Mouse (Mus musculus) urinary bladder, adult 2 months (tissue): ENCODE data around the gene Ece2. TPM values are rescaled to one million over a fixed set of nuclear protein-coding genes. Genes with fewer than 3 reads are reported as not detected.
"Not testable (repeated sequence)": the region's sequence is repeated elsewhere in the genome, so short reads cannot be mapped to it uniquely, and the experiment has no call there.

Experiments used
- DNase-seq: peaks from one replicate; pipeline ENCODE4 v3.0.0; 2022; ENCODE audit warnings: low spot score
- polyA plus RNA-seq: library from polyadenylated mRNA; depleted of rRNA; stranded (reverse); fragments of >200 nt; gene quantifications from 2 replicates; pipeline ENCODE4 v1.2.3, GENCODE M21; 2012

Gene Ece2
- polyA plus RNA-seq, 1 experiment = 2.5 TPM

GRCm38 (mm10) chr16:20621991-20622685, 7.5 kb upstream of the Ece2 start:
- DNase-seq = no peak

DNA sequence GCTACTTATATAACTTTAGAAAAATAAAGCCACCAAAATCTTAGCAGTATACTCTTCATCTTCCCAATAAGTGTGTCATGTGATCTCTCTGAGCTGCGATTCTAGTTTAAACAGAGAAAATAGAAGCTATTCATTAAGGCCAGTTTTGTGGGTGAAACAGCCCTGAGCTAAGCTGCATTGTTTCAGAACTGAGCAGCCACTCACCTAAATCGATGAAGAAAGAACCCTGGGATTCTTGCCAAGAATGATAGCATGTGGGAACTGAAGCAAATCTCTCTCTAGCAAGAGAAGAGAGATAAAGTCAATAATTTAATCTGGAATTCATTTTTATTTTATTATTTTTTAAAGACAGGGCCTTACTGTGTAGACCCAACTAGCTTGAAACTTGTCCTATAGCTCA, 6.4 kb upstream of the Ece2 start:
- no peak for DNase-seq

GRCm38 (mm10) chr16:20628871-20629391, 697 bp upstream of the Ece2 start:
- no peak for DNase-seq

DNA sequence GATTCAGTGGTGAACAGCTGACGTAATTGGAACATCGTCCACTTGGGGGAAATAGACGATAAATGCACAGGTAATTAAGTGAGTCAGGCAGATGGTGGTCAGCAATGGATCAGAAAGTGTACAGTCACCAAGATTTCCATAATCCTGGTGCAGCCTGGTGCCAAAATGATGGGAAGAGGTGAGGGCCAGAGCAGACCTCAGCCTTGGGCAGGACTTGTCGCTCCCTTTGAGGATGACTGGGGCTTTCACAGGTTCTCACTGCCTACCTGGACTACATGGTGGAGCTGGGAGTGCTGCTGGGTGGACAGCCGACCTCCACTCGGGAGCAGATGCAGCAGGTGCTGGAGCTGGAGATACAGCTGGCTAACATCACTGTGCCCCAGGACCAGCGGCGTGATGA, 7.8 kb downstream of the Ece2 start:
- DNase-seq = no peak

DNA sequence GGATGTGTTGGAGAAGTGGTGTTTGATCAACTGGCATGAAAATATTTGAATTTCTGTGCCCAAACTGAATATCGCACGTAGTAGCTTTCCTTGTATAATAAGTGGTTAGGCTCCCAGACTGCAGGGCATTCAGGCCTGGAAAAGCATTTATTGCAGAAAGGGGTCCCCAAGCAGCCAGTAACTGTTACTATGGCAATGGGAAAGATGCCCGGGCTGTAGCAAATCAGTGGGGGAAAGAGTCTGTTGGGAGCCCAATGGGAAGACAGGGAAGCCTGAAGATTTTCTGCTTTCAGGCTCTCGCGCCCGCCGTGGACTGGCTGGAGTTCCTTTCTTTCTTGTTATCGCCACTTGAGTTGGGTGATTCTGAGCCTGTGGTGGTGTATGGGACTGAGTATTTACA, 8.7 kb downstream of the Ece2 start:
- no peak for DNase-seq

GRCm38 (mm10) chr16:20642161-20642560, 12.5 kb downstream of the Ece2 start:
- DNase-seq = peak; percentile 44

DNA sequence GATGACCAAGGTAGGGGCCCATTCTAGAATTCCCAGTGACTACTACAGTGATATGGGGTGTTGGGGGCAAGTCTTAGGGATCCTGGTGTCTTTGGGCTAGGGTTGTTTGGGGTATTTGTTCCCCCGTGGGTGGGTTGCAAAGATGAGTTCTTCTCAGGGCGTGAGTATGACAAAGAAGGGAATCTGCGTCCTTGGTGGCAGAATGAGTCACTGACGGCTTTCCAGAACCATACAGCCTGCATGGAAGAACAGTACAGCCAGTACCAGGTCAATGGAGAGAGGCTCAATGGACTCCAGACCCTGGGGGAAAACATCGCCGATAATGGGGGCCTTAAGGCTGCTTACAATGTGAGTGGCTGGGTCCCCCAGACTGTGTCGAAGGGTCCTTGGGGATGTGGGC, 14.3 kb downstream of the Ece2 start:
- no peak for DNase-seq

GRCm38 (mm10) chr16:20651076-20651946, 21.7 kb downstream of the Ece2 start, which contains the start of gene Psmd2:
Psmd2 (plus strand) TSS chr16:20651652.
- DNase-seq = peak; percentile 93

- no peak for DNase-seq
Observed at GRCm38 (mm10) chr16:20651947-20652310, 22.3 kb downstream of the Ece2 start.

DNA sequence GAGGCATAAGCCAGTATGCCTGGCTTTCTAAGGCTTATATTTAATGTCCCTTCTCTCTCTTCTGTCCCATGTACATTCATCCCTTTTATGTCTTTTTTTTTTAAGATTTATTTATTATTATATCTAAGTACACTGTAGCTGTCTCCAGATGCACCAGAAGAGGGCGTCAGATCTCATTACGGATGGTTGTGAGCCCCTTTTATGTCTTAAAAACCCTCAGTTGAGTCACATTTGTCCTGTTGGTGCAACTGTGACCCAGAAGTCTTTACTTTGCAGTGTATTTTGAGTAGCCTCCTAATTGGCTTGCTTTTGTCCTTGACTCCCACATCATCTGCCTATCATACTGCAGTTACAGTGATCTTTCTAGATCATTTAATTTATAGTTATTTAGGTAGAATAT, 23.7 kb downstream of the Ece2 start:
- DNase-seq = no peak

GRCm38 (mm10) chr16:20657661-20658060, 28.0 kb downstream of the Ece2 start:
- no peak for DNase-seq

DNA sequence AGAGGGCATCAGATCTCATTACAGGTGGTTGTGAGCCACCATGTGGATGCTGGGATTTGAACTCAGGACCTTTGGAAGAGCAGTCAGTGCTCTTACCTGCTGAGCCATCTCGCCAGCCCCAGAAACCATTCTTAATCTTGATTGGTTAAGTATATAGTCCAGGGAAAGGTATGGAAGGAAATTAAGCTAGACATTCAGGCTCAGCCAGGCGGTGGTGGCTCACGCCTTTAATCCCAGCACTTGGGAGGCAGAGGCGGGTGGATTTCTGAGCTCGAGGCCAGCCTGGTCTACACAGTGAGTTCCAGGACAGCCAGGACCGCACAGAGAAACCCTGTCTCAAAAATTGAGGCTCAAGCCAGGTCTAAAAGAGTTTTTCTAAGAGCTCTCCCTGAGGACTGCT, 38.4 kb downstream of the Ece2 start, which contains the start of gene Eif4g1:
Eif4g1 (plus strand) TSS at position 301 of the 400 bp plus-strand sequence.
- DNase-seq = not testable (repeated sequence)

DNA sequence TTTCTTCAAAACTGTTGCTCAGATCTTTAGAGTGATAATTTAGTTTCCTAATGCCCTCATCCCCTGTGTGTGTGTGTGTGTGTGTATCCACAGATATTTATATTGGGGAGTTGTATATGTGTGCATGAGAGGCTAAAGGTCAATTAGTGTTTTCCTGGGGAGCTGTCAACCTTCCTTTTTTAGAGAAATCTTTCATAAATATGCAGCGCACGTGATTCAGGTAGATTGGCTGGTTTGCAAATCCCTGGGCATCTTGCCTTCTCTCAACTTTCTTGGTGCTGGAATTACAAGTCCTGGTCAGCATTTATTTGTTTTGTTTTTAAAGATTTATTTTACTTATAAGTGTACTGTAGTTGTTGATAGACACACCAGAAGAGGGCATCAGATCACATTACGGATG, 40.7 kb downstream of the Ece2 start:
- no peak for DNase-seq

- no peak for DNase-seq
Observed at GRCm38 (mm10) chr16:20671886-20672285, 42.3 kb downstream of the Ece2 start.

DNA sequence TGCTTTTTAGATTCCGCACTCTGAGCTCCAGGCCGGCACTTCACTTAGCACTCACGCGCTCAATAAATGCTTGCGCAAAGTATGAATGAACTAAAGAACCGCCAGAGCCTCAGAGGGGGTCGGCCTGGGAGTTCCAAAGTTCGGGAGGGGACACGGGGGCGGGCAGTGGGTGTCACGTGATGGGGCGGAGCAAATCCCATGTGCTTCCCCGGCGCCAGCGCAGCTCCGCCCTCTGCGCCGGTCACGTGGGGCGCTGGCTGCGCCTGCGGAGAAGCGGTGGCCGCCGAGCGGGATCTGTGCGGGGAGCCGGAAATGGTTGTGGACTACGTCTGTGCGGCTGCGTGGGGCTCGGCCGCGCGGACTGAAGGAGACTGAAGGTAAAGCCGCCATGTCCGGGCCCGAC, 42.9 kb downstream of the Ece2 start:
- peak; percentile 94 for DNase-seq

DNA sequence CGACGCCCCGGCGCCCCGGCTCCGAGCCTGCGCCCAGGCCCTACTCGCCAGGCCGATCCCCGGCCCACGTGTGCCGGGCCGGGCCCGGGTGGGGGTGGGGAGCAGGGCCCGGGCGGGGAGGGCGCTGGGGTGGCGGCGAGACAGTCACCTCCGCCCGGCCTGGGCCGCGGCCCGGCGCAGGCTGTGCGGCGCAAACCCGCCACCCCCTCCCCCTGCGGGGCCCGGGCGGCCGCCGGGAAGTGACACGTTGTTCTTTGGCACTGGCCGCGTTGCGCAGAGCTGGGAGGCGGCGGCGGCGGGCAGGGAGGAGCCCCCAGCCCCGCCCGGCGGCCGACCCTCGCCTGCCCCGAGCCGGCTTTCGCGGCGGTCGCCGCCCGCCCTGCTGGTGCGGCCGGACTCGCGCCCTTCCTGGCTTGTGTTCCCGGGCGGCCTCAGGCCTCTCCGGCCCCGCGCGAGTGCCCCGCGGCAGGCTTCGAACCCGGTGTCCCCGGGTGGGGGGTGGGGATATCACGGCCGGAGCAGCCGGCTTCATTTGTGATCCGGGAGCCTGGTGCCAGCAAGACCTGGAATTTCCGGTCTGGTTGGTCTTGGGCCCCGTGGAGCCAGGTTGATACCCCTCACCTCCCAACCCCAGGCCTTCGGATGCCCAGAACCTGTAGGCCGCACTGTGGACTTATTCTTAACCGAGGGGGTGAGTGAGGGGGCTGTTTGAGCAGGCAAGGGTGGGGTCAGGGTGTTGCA, 43.5 kb downstream of the Ece2 start:
- peak; percentile 71 for DNase-seq

DNA sequence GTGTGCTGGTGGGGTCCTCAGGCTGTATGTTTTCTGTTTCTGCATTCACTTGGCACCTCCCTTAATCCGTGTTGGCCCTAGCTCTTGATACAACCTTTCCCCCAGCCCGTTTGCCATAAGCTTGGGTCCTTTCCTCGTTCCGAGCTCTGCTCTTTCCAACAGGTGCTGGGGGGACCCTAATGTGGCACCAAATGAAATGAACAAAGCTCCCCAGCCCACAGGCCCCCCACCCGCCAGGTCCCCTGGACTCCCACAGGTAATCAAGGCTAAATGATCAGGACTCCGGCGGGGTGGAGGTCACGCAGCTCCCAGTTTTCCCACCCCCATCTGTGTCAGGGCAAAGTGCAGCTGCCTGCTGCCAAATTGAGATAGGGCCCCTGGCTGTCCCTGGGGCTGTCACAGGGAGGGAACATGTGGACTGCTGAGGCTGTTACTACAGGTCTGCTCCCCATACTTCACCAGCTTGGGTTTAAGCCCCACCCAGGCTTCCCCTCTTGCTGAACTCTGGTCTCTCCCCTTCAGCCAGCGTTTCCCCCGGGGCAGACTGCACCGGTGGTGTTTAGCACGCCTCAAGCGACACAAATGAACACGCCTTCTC, 44.2 kb downstream of the Ece2 start:
- DNase-seq = no peak

GRCm38 (mm10) chr16:20675213-20675612, 45.6 kb downstream of the Ece2 start:
- no peak for DNase-seq

- DNase-seq = no peak
Observed at GRCm38 (mm10) chr16:20676702-20677101, 47.1 kb downstream of the Ece2 start.

DNA sequence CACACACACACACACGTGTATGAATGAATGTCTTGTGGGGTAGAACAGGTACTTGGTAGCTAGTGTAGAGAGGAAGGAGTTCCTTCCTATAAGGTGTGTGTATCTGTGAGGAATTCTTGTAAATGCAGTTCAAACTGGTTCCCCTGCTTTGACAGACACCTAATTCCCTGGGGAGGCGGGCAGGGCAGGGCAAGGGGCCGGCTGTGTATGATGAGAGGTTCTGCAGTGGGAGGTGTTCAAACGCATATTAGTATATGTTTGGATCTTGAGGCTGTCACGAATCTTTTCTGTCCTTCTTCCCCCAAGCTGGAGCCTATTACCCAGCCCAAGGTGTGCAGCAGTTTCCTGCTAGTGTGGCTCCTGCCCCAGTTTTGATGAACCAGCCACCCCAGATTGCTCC, 47.8 kb downstream of the Ece2 start:
- no peak for DNase-seq

DNA sequence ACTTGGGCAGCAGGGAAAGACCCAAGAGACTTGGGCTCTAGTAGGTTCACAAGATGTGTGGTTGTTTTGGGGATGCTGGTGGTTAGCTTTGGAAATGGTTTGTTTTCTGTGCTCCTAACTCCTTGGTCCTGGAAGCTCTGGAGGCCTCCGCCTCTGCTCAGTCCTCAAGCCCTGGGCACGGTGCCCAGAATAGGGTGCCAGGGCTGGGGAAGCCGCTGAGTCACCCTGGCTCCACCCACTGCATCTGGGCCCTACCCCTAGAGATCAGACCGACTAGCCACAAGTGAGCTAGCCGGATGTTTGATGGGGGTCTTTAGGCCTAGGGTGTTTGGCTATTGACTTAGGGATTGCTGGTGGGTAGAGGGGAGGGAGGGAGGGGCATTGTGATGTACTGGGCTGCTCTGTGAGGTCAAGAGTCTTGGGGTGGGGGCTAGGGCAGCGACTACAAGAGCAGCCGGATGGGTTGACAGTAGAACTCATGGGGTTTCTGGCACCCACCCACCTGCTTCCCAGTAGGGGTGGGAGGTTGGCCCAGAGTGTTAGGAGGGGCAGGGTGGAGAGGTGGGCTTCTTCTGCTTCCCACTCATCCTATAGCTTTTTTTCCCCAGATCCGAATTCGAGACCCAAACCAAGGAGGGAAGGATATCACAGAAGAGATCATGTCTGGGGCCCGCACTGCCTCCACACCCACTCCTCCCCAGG, 48.5 kb downstream of the Ece2 start:
- peak; percentile 66 for DNase-seq
